Mouse (Mus musculus) 3T3-L1 (cell line): Measurements from ENCODE around the gene Kdm2b.

Experiments
- DNase-seq: peaks from one replicate; pipeline ENCODE4 v3.0.0-alpha.2; 2015; ENCODE audit warnings: low read depth, low spot score

Gene Kdm2b

GRCm38 (mm10) chr5:122989551-122990330 is at the start of gene Kdm2b:
Gene Kdm2b (minus strand): TSS chr5:122989823.
- DNase-seq: peak; percentile 51

GRCm38 (mm10) chr5:123039120-123039752 is 49.6 kb upstream of the Kdm2b start:
- DNase-seq: no peak

GRCm38 (mm10) chr5:123038115-123038514 is 48.5 kb upstream of the Kdm2b start:
- DNase-seq: no peak

GRCm38 (mm10) chr5:123035564-123035963 is 45.9 kb upstream of the Kdm2b start:
- DNase-seq: peak; percentile 39

- DNase-seq: no peak
These were observed 45.5 kb upstream of the Kdm2b start for GRCm38 (mm10) chr5:123035089-123035488.

- DNase-seq: no peak
These were observed 44.1 kb upstream of the Kdm2b start for GRCm38 (mm10) chr5:123033646-123034160.

GRCm38 (mm10) chr5:123031312-123031711 is 41.7 kb upstream of the Kdm2b start:
- DNase-seq: no peak

GRCm38 (mm10) chr5:123029729-123030128 is 40.1 kb upstream of the Kdm2b start:
- DNase-seq: no peak

- no peak for DNase-seq
These were observed 37.8 kb upstream of the Kdm2b start for GRCm38 (mm10) chr5:123027436-123027835.

- no peak for DNase-seq
These were observed 36.8 kb upstream of the Kdm2b start for GRCm38 (mm10) chr5:123026414-123026813.

GRCm38 (mm10) chr5:123024965-123025573 is 35.4 kb upstream of the Kdm2b start:
- DNase-seq: no peak

GRCm38 (mm10) chr5:123024312-123024711 is 34.7 kb upstream of the Kdm2b start:
- no peak for DNase-seq

GRCm38 (mm10) chr5:123023049-123023448 is 33.4 kb upstream of the Kdm2b start:
- peak; percentile 26 for DNase-seq

GRCm38 (mm10) chr5:123021438-123021837 is 31.8 kb upstream of the Kdm2b start:
- no peak for DNase-seq

GRCm38 (mm10) chr5:123020426-123020825 is 30.8 kb upstream of the Kdm2b start:
- no peak for DNase-seq

GRCm38 (mm10) chr5:123019336-123020016 is 29.9 kb upstream of the Kdm2b start:
- peak; percentile 49 for DNase-seq

GRCm38 (mm10) chr5:123017504-123017903 is 27.9 kb upstream of the Kdm2b start:
- DNase-seq: no peak

- no peak for DNase-seq
These were observed 26.3 kb upstream of the Kdm2b start for GRCm38 (mm10) chr5:123015915-123016314.

- peak; percentile 95 for DNase-seq
These were observed 25.4 kb upstream of the Kdm2b start, which contains the start of gene Orai1 for GRCm38 (mm10) chr5:123014753-123015701. Gene Orai1 (plus strand): TSS chr5:123015074.

- peak; percentile 94 for DNase-seq
These were observed 24.1 kb upstream of the Kdm2b start for GRCm38 (mm10) chr5:123013599-123014315.
